Mouse (Mus musculus): ENCODE measurements around the gene Slc38a8. TPM values are rescaled to one million over a fixed set of nuclear protein-coding genes. Genes with fewer than 3 reads are reported as not detected.

Slc38a8 gene
- under 1 TPM in 1 of 2 experiments, not detected in 1; 0.50 TPM for total RNA-seq (2023)

DNA sequence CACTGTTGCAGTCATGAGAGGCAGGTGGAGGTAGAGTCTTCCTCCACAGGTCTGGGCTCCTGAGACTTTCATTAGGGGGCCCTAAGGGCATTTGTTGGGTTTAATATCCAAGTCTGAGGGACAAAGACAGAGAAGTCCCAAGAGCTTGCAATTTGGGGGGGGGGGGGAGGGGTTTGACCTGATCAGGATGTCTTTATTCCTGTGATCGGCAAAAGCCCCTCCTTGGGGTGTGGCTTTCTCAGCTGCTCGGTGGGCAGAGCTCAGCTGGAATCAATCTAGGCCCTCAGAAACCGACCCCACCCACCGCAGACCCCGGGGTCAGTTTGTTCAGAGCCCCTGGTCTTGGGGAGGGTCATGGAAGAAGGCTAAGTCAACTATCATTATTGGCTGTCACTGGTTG lies at the start of gene Slc38a8:
Gene Slc38a8, minus strand, starts transcription at position 101 of the 400 bp plus-strand sequence.

DNA sequence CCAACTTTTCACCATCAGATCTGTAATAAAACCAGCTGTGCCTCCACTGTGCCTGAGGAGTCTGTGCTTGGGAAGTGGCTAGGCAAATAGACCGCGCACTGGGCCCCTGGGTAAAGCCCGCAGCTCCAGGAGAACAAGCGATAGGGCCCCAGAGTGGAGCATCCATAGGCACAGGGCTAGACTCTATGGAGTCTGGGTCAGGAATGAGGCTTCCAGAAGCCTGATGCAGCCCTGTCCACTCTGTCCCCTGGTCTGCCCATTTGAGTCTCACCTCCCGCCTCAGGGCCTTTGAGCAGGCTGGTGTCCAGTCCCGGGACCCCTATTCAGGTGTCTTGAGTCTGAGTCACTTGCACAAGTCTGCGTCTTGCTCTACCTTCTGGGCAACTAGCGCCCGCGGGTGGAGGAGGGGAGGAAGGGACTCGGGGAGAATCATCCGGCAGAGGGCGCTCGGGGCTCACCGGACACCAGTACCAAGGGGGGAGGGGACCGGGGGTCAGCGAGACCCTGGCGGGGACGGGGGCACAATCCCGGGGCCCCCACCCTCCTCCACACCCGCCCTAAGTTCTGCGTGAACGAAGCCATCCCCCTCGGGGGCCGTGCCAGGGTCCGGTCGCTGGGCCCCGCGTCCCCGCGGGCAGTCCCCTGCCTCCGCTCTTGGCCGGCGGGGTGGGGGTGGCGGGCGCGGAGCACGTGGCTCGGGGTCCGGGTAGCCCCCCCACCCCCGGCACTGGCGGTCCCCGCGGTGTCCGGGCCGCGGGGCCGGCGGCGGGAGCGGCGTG lies 55.1 kb downstream of the Slc38a8 start, which contains the start of gene Necab2:
Gene Necab2, plus strand, starts transcription at position 509 of the 779 bp plus-strand sequence.

GRCm38 (mm10) chr8:119433582-119434174 lies 67.8 kb downstream of the Slc38a8 start, which contains the start of gene Osgin1:
Osgin1 (plus strand) TSS chr8:119434124.

Other genes starting within 250 kb of the Slc38a8 start
- gene Hsbp1, start 157.2 kb downstream of the Slc38a8 start, total RNA-seq (2023) = 10 to 100 TPM; 72.3 to 89.6 TPM
- 10 to 100 TPM; 15.5 to 16.5 TPM for gene Mlycd, start 106.8 kb downstream of the Slc38a8 start, total RNA-seq (2023)
- 1 to 10 TPM; 4.5 to 4.6 TPM for gene Osgin1, start 67.6 kb downstream of the Slc38a8 start, total RNA-seq (2023)
- gene Necab2, start 55.0 kb downstream of the Slc38a8 start, total RNA-seq (2023) = not detected
- 100 to 1,000 TPM; 123 to 129 TPM for gene Mbtps1, start 57.0 kb upstream of the Slc38a8 start, total RNA-seq (2023)
- 10 to 100 TPM; 57.0 to 67.7 TPM for gene Hsdl1, start 73.5 kb upstream of the Slc38a8 start, total RNA-seq (2023)
- gene Dnaaf1, start 73.5 kb upstream of the Slc38a8 start, total RNA-seq (2023) = not detected
- 10 to 100 TPM; 16.6 to 22.2 TPM for gene Taf1c, start 103.5 kb upstream of the Slc38a8 start, total RNA-seq (2023)
- gene Adad2, start 111.0 kb upstream of the Slc38a8 start, total RNA-seq (2023) = not detected
- not detected for gene Kcng4, start 134.0 kb upstream of the Slc38a8 start, total RNA-seq (2023)
- not detected for gene Wfdc1, start 164.7 kb upstream of the Slc38a8 start, total RNA-seq (2023)
- not detected for gene Atp2c2, start 198.3 kb upstream of the Slc38a8 start, total RNA-seq (2023)